Mouse (Mus musculus): ENCODE results near the gene Aco2.

GRCm38 (mm10) chr15:81831136-81831825, 40.8 kb upstream of the Aco2 start:
- TF ChIP-seq CTCF (IDR thresholded peaks at IDR 0.05; ENCODE audit: control insufficient read depth, insufficient read depth, insufficient read length) (peak; percentile 97), MAX (IDR thresholded peaks at IDR 0.05) (peak; percentile 67), MYOG (IDR thresholded peaks at IDR 0.05; ENCODE audit: control insufficient read depth, extremely low read depth, insufficient read length) (no peak)
